Mouse (Mus musculus): ENCODE results near the gene Mphosph6.
A peak's percentile ranks its signal among the peaks of the same experiment; 100 is the strongest.

The Mphosph6 gene

GRCm38 (mm10) chr8:117771115-117771836 lies 30.5 kb downstream of the Mphosph6 start:
- no peak for DNase-seq (ENCODE audit: low read depth, low spot score)

DNA sequence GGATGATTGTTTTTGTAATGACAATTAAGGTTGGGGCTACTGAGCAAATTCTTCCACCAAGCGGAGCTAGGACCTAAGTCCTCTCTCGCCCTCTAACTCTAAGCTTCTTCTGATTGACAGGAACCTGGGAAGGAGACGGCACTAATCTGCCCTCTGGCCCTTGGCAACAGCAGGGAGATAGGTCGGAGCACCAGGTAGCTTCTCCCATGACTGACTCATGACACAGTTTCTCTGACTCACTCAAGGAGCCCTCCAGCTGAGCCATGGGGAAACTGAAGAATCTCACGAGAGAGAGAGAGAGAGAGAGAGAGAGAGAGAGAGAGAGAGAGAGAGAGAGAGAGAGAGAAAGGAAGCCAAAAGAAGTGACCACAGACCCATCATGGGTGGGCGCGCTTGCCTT lies 32.8 kb downstream of the Mphosph6 start:
- no peak for DNase-seq (ENCODE audit: low read depth, low spot score)

DNA sequence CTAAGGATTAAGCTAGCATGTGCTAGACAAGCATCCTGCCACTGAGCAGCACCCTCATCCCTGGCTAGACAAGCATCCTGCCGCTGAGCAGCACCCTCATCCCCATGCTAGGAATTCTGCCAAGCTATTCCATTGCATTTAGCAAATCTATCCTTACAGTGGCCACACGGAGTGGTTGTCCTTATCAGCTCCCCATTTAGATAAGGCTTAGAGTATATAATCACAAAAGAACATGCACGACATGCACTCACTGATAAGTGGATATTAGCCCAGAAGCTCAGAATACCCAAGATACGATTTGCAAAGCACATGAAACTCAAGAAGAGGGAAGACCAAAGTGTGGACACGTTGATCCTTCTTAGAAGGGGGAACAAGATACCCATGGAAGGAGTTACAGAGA lies 35.8 kb downstream of the Mphosph6 start:
- no peak for DNase-seq (ENCODE audit: low read depth, low spot score)

GRCm38 (mm10) chr8:117764625-117765024 lies 37.1 kb downstream of the Mphosph6 start:
- DNase-seq (ENCODE audit: low read depth, low spot score), result no peak

- no peak for DNase-seq (ENCODE audit: low read depth, low spot score)
Observed at GRCm38 (mm10) chr8:117762776-117763175, 39.0 kb downstream of the Mphosph6 start.

DNA sequence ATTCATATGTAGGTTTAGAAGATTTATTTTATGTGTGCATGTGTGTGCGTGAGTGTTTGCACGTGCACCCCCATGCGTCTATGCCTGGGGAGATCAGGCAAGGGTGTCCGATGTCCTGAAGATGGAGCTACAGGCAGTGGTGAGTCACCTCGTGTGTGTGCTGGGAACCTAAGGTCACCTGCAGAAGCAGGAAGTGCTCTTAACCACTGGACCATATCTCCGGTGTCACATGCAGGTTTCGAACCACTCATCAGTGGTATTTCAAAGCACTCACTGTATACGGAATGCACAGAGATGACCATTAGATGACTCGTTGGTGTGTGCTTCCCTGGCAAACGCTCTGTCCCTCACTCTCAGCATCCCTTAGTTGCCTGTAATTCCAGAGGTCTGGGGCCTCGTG lies 43.8 kb downstream of the Mphosph6 start:
- DNase-seq (ENCODE audit: low read depth, low spot score), result no peak

DNA sequence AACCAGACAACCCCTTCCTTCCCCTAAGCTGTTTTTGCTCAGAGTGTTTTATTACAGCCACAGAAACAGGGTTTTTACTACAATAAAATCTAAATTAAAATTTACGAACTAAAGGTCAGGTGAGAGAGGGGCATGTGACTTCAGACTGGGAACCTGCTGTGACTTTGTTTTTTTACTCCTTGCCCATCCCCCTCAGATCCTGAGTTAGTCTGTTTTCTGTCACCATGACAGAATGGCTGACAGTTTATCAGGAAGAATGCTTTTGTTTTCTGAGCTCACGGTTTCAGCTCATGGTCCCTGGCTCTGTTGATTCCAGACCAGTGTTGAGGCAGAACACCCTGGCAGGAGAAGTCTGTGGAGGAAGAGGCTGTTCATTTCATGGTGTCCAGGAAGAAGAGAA lies 52.3 kb downstream of the Mphosph6 start:
- DNase-seq (ENCODE audit: low read depth, low spot score), result no peak

DNA sequence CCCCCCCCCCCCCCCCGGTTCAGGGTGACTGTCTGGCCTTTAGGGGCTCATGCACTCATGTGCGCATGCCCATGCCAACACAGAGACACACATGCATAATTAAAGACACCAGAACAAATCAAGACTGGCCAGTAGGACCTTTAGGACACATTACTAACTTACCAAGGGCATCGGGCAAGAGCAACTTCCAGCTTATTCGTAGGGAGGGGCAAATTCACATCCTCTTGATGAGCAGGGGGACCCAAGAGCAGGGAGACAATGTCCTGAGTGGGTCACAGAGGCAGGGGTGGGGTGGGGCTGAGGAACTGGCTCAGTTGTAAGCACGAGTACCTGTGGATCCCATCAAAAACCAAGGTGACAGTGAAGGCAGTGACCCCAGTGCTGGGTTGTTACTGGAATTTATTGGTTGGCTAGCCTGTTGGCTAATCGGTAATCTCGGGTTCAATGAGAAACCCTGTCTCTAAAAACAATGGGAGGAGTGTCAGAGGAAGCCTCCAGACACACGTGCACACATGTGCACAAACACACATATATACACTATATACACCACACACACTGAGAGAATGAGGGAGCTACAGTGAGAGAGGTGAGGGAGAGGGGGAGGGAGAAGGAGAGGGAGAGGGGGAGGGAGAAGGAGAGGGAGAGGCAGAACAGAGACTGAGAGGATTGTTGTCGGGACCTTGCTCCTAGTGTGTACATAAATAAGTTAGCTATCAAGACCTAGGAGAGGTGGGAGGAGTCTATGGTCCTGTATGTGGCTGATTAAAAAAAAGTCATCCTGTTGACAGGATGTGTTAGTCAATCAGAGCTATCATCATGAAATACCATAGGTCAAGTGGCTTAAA lies 53.6 kb downstream of the Mphosph6 start:
- DNase-seq (ENCODE audit: low read depth, low spot score), result no peak

DNA sequence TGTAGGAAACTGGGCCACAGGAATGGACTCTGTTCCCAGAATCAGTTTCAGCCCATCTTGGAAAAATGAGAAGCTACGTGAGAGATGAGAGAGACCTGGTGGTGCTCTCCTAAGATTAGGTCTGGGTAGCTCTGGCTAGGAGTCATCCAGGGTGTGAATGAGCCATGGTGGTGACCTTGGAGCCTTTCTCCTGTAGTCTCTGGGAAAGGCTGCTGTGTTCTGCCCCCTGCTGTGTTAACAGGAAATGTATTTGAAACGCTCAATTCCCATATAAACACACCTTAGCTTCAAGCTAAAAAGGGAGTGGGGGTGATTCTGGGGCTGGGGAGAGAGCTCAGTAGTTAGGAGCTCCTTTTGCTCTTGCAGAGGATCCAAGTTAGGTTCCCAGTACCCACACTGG lies 54.3 kb downstream of the Mphosph6 start:
- no peak for DNase-seq (ENCODE audit: low read depth, low spot score)

DNA sequence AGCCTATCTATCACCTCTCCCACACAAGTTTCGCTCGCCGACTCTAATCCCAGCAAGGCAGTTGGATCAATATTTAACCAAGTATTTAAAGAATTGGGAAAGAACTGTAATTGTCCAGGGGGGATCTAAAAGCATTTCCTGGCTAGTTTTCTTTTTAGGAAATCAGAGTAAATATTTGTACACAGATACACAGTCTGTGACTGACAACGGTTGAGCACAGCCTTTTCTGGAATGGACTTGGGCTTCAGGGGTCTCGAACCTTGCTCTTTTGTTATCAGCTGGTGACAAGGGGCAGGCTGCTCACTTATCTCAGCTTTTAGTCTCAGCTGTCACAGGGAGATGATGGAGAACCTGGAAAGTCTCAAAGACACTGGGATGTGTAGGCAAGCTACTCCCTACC lies 55.1 kb downstream of the Mphosph6 start:
- DNase-seq (ENCODE audit: low read depth, low spot score), result no peak

- peak; percentile 17 for DNase-seq (ENCODE audit: low read depth, low spot score)
Observed at GRCm38 (mm10) chr8:117742431-117743012, 59.2 kb downstream of the Mphosph6 start.

Measured in retina, postnatal 7 days (tissue).